Mouse (Mus musculus): ENCODE measurements at regions not wholly inside any gene's neighbourhood (a gene's known extent, or its start where the extent isn't known, plus 50 kb on each side); places are given as distances from the start of the nearest gene placed in this dataset.
A peak's percentile ranks its signal among the peaks of the same experiment; 100 is the strongest.
"Not testable (repeated sequence)": the region's sequence is repeated elsewhere in the genome, so short reads cannot be mapped to it uniquely, and the experiment has no call there.

DNA sequence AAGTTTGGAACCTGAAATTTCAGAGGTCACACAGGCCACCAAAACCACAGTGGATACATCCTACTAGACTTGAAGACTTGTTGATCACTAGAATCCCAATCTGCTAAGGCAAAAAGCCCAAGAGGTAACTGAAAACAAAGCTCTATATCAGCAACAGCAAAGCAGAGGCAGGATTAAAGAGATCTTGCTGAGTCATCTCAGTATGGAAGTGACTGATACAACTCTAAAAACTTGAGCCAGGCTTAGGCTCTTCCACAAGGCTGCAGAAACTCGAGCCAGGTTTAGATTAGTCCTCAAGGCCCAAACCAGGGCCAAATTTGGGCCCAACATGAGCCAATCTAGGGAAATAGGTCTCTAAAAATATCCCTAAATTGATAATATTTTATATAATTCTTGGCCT, 56.2 kb downstream of the Speer3 start:
- no peak for DNase-seq

- not testable (repeated sequence) for DNase-seq
Observed at GRCm38 (mm10) chr5:13880236-13880635, 88.8 kb downstream of the Speer3 start.

GRCm38 (mm10) chr5:13888415-13888814, 97.0 kb downstream of the Speer3 start:
- DNase-seq: no peak

DNA sequence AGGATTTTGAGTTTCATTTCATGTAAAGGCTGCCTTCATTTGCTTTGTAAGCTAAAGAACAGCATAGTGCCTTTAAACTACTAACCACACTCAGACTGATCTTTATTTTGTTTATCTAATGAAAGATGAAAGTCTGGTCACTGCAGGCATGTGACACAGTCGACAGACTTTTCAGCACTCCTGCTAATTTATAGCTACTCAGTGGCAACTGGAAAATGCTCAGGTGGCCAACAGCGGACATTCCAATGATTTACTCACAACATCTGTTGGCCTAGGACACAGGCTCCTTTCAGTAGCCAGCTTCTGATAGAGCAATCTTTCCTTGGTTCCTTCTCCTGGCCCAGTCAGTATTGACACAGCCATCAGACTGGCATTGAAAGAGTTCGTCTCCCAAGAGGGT, 116.8 kb upstream of the Sema3e start:
- no peak for DNase-seq

DNA sequence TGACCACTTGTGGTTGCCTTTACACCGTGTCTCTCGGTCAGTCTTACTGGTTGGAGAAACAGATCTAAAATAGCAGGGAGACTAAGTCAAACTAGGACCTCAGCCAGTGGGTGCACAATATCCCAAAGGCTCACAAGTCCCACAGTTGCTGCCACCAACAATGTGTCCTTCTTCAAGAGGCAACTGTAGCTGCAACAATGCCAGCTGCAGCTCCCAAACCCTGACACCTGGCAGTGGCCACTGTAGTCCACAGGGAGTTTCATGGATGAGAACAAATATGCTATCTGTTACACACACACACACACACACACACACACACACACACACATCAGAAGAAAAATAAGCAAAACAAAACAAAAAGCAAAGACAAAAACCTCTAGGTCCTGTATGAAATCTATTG, 107.7 kb upstream of the Sema3e start:
- DNase-seq: no peak

DNA sequence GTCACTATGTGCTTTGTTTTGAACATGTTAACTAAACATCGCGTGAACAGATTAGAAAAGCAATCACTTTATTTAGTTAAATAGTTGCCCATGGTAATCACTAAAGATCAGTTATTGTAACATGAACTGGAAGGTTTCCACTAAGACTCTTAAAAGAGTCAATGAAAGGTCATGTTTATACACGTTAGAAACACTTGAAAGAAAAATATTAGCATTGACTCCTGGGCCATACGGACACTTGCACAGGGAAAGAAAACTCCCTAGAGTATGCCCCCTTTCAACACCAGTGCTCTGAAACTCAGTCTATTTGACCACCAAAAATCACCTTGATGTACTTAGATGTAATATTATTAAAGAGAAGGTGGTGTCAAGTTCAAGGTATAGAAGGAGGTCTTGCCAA, 102.8 kb upstream of the Sema3e start:
- DNase-seq: no peak

GRCm38 (mm10) chr5:13931011-13931410, 94.1 kb upstream of the Sema3e start:
- DNase-seq: no peak

GRCm38 (mm10) chr5:13951346-13951745, 73.7 kb upstream of the Sema3e start:
- no peak for DNase-seq

GRCm38 (mm10) chr5:13955616-13956015, 69.5 kb upstream of the Sema3e start:
- DNase-seq: no peak

DNA sequence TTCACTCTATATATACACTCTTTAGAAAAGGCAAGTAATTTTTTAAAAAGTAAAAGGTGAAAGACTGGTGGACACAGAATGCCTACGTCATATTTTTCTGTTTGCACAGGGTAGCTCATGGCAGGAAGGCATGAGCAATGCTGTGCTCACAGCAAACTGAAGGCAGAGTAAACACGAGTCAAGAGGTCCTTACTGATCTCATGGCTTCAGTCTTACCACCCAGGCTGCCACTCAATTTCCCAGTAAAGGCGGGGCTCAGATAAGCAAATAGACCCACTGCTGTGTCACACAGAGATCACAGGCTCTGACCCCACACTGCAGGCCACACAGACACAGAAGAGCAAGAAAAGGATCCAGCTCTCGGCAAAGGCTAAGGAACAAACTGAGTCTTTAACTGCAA, 65.5 kb upstream of the Sema3e start:
- DNase-seq: no peak

DNA sequence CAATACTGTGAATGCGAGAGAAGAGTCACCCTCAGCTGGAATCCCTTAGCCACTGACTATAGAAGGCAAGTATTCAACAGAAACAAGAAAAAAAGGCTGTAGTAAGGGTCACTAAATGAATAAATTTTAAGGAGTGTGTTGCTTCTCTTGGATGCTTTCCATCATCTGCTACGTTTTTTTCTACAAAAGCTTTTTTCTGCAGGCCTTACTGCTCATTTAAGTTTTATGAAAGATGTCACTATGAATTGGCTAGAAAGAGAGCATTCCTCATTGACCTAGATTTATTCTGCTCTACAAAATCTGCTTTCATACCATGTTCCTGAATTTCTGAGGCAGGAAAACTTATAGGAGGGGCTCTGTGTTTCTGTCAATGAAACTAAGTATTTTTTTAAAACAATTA, 59.2 kb upstream of the Sema3e start:
- DNase-seq: no peak

DNA sequence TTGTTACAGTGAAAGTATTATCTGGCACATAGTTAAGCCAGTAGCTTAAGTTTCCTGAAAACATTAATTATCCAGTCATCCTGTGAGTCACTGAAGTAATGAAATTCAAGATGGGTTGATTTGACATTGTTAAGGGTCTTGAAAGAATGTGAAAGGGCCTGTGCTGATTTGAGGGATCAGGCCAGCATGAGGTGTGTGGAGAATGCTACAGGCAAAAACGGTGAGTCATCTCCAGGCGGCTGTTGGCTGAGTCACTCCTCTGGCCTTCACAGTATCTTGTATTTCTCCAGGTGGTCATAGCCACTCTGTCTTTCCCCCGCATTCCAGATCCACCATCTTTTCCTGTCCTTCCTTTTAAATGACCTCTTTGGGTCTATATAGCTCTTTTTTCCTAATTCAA, 50.4 kb upstream of the Sema3e start:
- DNase-seq: peak in 1 of 2 experiments; percentile 14
